Mouse (Mus musculus) mouse trophoblast stem cell (cell line): Measurements from ENCODE around the gene Lelp1.

Experiments used
- in situ Hi-C, 2 experiments: fragments of 300-500 bp; cut with MseI, MboI; formaldehyde crosslinking; loops; 2 replicates in 1 of 2; 3 replicates in 1 of 2; pipeline ENCODE4 v1.15.1; 2025

Lelp1 gene

DNA sequence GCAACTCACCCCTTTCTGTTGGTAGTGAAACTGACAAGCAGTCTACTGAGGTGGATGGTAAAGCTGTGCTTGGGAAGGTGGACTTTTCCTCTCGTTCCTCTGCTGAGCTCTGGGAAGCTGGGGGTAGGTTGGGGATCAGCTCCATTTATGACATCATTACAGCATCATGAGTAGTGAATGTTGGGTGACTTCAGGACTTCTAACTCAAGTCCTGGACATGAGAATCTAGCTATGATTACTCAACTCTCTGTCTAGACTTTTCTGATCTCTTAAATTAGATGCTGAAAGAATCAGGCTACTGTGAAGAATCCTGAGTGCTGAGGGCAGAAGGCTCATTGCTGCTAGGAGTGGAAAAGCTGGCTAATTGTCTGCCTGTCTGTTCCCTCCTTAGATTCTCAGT, at the start of gene Lelp1:
TSS of gene Lelp1 (minus strand) at position 101 of the 400 bp plus-strand sequence.
- in situ Hi-C loops = loop anchor here in 1 of 2 experiments (25.0 kb wide), 1 partner anchor 620 kb away; the partner anchor contains the start of genes Lce1g and Lce1h

DNA sequence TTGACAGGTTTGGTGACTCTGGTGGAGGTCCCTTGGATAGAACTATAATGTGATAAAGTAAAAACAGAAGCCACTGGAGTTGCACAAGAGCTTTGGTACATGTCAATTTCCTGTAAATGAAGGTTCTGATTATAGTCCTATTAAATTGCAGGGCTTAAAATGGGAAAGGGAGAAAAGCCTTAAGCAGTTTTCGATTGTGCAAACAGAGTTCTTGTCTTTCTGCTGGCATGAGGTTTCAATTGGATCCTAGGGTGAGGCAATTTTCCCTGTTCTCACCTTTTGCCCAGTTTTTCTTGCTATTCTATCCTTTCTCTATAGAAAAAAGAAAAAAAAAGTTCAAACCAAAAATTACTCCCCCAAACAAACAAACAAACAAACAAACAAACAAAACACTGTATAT, 34.3 kb upstream of the Lelp1 start:
- in situ Hi-C loops = no loop called here

DNA sequence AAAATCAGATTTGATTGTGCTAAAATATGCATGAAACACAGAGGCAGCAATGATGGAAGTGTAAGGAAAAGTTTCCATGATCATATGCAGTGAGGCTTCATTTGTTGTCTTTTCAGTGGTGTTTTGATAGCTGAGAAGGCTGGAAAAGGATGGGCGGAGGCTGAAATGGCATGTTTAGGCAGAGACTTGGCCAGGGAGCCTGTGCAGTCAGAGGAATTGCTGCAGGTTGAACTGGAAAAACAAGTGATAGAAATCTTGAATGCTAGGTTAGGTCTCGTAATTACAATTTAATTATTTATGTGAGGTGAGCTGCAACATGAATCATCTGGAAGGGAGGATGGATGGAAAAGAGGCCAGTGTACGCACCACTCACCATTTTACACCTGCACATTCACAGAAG, 27.3 kb upstream of the Lelp1 start:
- in situ Hi-C loops = loop anchor here (25.0 kb wide), 2 partner anchors 142 to 167 kb away; partner anchors contain the start of genes Sprr2b (in 1 of the 2) and Sprr2d (in 1 of the 2)

DNA sequence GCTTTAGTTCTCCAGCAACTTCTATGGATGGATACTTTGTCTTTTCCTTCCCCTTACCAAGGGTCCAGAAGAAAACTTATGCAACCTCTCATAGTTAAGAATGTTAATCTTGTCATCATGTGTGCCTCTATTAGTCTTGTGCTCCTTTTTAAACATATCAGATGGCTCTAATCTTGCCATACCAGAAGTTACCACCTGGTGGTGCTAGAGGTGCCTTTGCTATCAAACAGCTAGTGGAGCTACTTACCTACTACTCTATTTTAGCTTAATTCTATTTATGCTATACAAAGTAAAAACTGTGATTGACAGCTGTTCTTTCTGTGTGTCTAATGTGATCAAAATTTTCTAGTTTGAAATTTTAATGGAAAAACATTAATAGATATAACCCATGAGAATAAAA, 10.8 kb upstream of the Lelp1 start:
- in situ Hi-C loops = loop anchor here (5.0 to 25.0 kb wide), 3 partner anchors 159 to 359 kb away; partner anchors contain the start of genes Sprr2b (in 1 of the 2) and Sprr2d (in 1 of the 2)

DNA sequence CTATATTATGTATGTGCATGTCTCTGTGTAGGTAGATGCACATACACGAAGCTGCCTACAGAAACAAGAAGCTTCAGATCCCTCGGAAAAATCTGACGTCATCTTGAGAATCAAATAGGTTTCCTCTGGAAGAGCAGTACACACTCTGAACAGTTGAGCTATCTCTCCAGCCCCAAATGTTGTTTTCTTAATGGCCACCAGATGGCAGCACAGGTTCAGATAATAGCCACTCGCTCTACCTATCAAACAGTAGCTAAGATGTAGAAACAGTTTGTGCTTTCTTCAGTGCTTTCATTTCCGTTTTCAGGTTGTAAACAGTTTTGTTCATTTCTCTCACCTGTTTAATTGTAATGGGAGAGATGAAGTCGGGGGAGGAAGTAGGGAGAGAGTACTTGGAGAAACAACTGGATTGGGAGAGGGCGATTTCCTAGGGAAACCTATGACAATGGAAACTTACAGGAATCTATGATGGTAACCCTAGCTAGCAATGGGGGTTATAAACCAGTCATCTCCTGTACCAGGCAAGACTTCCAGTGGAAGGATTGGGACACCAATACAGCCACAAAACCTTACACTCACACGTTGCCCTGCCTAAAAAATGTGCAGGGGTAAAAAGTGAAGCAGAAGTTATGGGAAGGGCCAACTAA, 8.2 kb upstream of the Lelp1 start:
- in situ Hi-C loops = loop anchor here (5.0 to 25.0 kb wide), 3 partner anchors 162 to 362 kb away; partner anchors contain the start of genes Sprr2b (in 1 of the 2) and Sprr2d (in 1 of the 2)

DNA sequence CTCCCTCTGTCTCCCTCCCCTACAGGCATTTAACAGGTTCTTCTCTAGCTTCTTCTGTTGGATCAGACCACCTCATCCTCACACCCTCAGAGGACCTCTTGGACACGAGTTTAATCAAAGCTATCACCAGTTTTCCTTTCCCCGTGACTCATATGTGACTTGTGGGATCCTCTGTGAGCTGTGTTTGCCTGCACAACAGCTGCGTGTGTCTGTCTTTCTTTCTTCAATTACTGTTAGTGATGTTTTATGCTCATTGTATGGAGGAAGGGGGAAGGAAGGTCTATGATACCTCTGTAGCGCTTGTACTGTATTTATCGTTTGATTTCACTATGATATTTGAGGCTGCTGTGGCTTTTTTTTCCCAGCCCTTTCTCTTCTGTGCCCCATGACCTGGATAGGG, 5.4 kb upstream of the Lelp1 start:
- in situ Hi-C loops = loop anchor here in 1 of 2 experiments (25.0 kb wide), 1 partner anchor 614 kb away; the partner anchor contains the start of genes Lce1g and Lce1h

DNA sequence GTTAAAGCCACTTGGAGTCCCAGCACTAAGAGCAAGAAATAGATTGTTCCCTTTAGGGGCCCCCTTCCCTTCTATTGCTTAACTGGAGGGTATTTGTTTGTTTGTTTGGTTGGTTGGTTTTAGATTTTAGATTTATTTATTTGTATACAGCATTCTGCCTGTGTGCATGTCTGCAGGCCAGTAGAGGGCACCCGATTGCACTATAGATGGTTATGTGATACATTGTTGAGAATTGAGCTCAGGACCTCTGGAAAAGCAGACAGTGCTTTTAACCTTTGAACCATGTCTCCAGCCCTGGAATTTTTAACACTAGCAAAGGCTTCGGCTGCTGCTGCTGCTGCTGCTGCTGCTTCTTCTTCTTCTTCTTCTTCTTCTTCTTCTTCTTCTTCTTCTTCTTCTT, 4.9 kb upstream of the Lelp1 start:
- in situ Hi-C loops = loop anchor here in 1 of 2 experiments (25.0 kb wide), 1 partner anchor 615 kb away; the partner anchor contains the start of genes Lce1g and Lce1h

DNA sequence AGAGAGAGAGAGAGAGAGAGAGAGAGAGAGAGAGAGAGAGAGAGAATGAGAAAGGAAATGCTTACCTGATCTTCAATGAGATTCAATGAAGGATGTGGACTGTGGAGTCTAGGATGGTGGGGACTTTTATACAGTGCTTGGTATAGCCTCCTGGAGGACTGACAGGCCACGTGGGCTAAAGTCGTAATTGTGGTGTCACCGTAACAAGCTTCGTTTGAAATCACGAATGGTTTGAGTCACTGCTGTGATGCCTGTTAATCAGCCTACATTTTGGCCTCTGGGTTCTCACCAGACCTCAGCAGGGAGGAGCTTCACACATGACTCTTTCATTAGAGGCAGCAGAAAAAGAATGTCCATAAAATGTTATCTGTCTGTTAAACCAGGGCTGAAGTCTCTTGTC, 18.7 kb downstream of the Lelp1 start, which contains the start of gene Prr9:
TSS of gene Prr9 (minus strand) at position 101 of the 400 bp plus-strand sequence.
- in situ Hi-C loops = no loop called here

DNA sequence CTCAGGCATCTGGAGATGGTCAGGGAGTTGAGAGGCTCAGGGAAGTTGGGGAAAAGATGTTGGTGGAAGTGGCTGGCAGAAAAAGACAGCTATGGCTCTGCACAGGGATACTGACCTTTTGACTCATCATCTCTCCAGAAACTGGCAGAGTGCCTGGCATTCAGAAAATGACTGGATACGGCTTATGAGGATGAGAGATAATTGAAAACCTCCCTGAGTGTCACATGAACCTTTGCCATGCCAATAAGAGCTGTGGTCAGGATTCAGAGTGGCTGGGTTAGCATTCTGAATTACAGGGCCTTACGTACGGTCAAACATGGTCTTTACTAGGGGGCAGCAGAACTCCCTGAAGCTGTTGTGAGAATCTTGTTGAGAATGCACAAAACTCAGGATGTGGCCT, 21.6 kb downstream of the Lelp1 start:
- in situ Hi-C loops = no loop called here

DNA sequence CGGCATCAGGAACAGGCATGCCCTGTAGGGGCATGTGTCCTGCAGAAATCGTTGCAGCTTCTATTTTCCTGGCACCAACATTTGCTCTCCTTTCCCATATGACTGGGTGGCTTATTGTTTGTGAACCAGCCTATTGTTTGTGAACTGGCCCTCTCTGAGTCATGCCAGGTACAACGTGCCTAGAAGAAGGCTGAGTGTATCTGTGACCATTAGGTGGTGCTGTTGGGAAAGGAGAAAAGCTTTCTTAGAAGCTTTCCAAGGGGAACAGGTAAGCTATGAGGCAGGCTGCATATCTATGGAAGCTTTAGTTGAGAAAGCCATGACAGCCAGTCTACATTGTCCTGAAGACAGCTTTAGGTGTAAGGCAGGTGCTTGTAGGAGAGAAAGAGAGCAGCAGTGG, 24.6 kb downstream of the Lelp1 start:
- in situ Hi-C loops = no loop called here

DNA sequence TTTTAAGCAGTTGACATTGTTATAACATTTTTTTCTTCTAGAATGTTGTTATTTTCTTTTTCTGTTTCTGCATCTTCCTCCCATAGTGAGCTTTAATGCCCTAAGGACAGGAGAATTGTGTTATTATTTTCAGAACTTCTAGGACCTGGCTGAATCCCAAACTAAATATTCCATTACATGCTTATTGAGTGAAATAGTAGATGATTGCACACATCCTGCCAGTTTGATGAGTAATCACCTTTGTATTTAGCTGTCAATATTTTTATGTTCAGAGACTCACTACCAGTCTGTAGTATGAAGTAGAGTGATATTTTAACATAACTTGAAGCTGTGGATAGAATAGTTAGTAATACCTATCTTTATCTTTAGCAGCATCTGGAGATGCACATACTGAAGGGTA, 31.0 kb downstream of the Lelp1 start:
- in situ Hi-C loops = no loop called here

DNA sequence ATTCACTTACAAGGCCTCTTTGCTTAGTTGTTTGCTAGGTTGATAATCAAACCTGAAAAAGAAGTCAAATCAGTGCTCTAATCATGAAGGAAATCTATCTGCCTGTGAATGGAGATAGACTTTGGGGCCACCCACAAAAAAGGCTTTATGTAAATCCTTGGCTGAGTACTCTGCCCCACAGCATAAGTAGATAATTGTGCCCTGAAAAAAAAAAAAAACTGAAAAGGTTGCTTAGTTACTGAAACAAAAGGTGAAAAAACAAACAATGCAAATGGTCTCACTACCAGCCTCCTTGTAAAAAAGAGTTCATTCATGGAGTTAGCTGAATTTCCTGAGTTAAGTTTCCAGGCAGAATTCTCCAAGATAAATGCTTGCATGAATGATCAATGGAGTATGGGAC, 31.8 kb downstream of the Lelp1 start:
- in situ Hi-C loops = no loop called here

DNA sequence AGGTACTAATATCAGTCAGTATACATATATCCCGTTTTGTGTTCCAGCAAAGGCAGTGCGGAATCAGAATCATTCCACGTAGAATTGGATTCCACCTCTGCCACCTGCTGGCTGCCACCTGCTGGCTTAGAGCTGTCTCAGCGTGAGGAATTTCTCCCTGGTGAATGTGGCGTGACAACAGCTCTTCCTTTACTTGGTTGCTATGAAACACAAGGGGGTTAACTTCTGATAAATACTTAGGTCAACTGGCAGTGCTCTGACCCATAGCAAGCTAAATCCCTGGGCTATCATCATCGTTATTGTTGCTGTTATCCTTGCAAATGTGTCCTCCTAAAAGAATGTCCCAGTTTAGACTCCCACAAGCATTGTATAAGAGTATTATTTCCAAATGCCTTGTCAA, 36.0 kb downstream of the Lelp1 start:
- in situ Hi-C loops = no loop called here
